Mouse (Mus musculus) kidney, postnatal 0 days (tissue): ENCODE measurements around the gene Mtmr10. TPM values are rescaled to one million over a fixed set of nuclear protein-coding genes. Genes with fewer than 3 reads are reported as not detected.

ENCODE experiments used
- ATAC-seq: fragments of 200-750 bp; cut with Nextera tagmentation; replicated peaks from 2 replicates; pipeline ENCODE4 v1.8.0; 2017; ENCODE audit warnings: low read depth, moderate number of reproducible peaks, moderate TSS enrichment, moderate library complexity; ENCODE audit not compliant: low FRiP score
- DNase-seq: peaks from one replicate; pipeline ENCODE4 v3.0.0-alpha.2; 2016; ENCODE audit warnings: low spot score
- H3K27ac ChIP-seq: fragments of 300-500 bp; sonication (generic); 2 replicates; pipeline ENCODE4 v1.5.1; 2014; ENCODE audit warnings: mild to moderate bottlenecking
- H3K27me3 ChIP-seq: fragments of 300-500 bp; sonication (generic); 2 replicates; pipeline ENCODE4 v1.6.1; 2014; ENCODE audit warnings: low read length, mixed read lengths; ENCODE audit not compliant: insufficient read depth
- H3K36me3 ChIP-seq: fragments of 300-500 bp; sonication (generic); 2 replicates; pipeline ENCODE4 v1.6.1; 2014; ENCODE audit warnings: low read length, mixed read lengths; ENCODE audit not compliant: insufficient read depth
- H3K4me1 ChIP-seq: fragments of 300-500 bp; sonication (generic); replicated peaks from 2 replicates; pipeline ENCODE4 v1.6.1; 2014; ENCODE audit warnings: antibody characterized with exemption, low read length, mixed read lengths; ENCODE audit not compliant: insufficient read depth
- H3K4me2 ChIP-seq: fragments of 300-500 bp; sonication (generic); 2 replicates; pipeline ENCODE4 v1.6.1; 2014; ENCODE audit warnings: mild to moderate bottlenecking, low read length, moderate library complexity, mixed read lengths
- H3K4me3 ChIP-seq: fragments of 300-500 bp; sonication (generic); replicated peaks from 2 replicates; pipeline ENCODE4 v1.5.1; 2014; ENCODE audit warnings: low read depth, low read length
- H3K9ac ChIP-seq: fragments of 300-500 bp; sonication (generic); 2 replicates; pipeline ENCODE4 v1.6.1; 2014; ENCODE audit warnings: low read depth, low read length
- H3K9me3 ChIP-seq: fragments of 300-500 bp; sonication (generic); replicated peaks from 2 replicates; pipeline ENCODE4 v1.6.1; 2016; ENCODE audit warnings: low read length, inconsistent platforms, mixed read lengths
- CTCF ChIP-seq: IDR thresholded peaks from 2 replicates; pipeline ENCODE4 v1.5.1; 2016; ENCODE audit warnings: antibody characterized with exemption, low read depth, mild to moderate bottlenecking, moderate library complexity
- WGBS: fragments of 180-500 bp; shearing (Covaris S2); extraction: QIAGEN DNeasy Blood & Tissue Kit; methylation state at CpG from one replicate; pipeline ENCODE4 v1.1.7; 2014; 5-methylcytosine and 5-hydroxymethylcytosine counted together
- polyA plus RNA-seq: library from polyadenylated mRNA; unstranded; fragments of >200 nt; fragmentation: Nextera tagmentation; extraction: Ambion mirVana; gene quantifications from 2 replicates; pipeline ENCODE4 v1.2.1, GENCODE M21; 2015

Mtmr10 gene
- polyA plus RNA-seq, 1 experiment from 2014 or later = 8.1 TPM

GRCm38 (mm10) chr7:64358666-64359065 is 71.2 kb downstream of the Mtmr10 start:
- DNase-seq (no peak), ATAC-seq (no peak)
- Histone ChIP-seq H3K9me3 (no peaks in the 10 kb centered on the region), H3K36me3 (peaks cover 35% of the 10 kb centered on the region), H3K4me1 (no peaks in the 10 kb centered on the region), H3K27me3 (no peaks in the 10 kb centered on the region), H3K9ac (no peak overlapping the region), H3K27ac (no peak overlapping the region), H3K4me3 (no peak overlapping the region), H3K4me2 (no peak overlapping the region)
- TF ChIP-seq CTCF = no peak
- WGBS = 93% methylated on average over 6 of the region's 6 CpGs

DNA sequence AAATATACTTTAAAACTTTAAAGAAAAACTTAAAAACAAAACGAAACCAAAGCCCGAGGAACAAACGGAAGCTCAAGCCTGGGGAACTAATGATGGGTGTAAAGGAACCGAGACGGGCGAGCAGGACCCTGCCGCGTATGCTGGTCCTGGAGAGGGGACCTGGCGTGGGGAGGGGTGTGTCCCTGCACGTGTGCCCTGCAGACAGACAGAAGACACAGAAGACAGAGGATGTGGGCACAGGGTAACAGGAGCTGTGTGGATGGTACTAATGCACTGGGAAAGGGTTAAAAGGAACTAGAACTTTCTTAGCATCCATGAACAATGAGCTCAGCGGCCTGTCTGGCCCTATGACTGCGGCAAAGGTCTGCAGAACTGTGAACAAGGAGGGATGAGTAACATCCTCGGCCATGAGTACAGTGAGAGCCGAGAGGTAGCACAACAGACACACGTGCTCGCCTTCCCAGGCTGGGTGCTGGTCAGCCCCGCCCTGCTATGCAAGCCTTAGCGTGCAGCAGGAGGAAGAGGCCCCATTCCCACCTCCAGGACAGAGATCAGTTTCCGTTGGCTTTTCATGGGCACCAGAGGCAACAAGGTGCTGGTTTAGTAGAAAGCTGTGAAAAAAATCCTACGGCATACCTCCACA is 72.6 kb downstream of the Mtmr10 start:
- Histone ChIP-seq H3K9ac (no peak overlapping the region), H3K36me3 (peaks cover 45% of the 10 kb centered on the region), H3K27me3 (no peaks in the 10 kb centered on the region), H3K9me3 (no peaks in the 10 kb centered on the region), H3K4me1 (no peaks in the 10 kb centered on the region), H3K27ac (no peak overlapping the region), H3K4me3 (no peak overlapping the region), H3K4me2 (no peak overlapping the region)
- no peak for TF ChIP-seq CTCF
- DNase-seq = no peak
- ATAC-seq = no peak
- WGBS = 89% methylated on average over 20 of the region's 20 CpGs

DNA sequence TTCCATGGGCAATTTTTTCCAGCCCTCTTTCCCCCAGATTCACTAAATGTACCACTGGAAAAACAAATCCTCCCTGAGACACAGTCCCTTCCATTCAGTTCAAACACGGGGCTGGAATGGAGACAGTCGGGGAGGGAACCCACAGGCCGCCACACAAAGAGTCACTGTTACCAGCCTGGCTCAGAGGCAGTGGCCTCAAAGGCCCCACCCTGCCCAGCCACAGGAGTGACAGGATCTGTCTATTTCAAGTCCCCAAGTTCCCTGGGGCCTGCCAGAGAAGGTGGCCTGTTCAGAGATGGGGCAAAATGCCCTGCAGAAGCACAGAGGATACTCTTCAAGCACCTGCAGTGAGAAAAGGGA is 73.1 kb downstream of the Mtmr10 start:
- TF ChIP-seq CTCF = no peak
- no peak overlapping the region for H3K27ac ChIP-seq
- H3K4me2 ChIP-seq = no peak overlapping the region
- no peaks in the 10 kb centered on the region for H3K4me1 ChIP-seq
- WGBS = 62% methylated on average over 3 of the region's 3 CpGs
- no peak overlapping the region for H3K4me3 ChIP-seq
- no peaks in the 10 kb centered on the region for H3K27me3 ChIP-seq
- ATAC-seq (no peak), DNase-seq (no peak)
- no peaks in the 10 kb centered on the region for H3K9me3 ChIP-seq
- H3K9ac ChIP-seq = no peak overlapping the region
- peaks cover 45% of the 10 kb centered on the region for H3K36me3 ChIP-seq

DNA sequence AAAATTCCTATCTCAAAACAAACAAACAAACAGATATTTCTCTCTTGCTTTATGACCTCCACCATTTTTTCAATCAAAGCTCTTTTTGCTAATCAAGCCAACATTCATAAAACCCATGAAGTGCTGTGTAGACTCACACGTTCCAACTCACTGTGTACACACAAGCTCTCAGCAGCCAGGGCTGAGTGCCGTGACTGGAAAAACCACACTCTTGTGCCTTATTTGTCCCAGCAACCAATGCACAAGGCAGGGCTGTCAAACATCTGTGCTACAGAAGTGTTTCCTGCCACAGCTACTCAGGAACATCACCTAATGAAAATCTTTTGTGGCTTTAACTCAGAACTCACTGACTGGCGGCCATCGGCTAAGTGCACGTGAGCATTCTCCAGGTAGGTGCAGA is 78.4 kb downstream of the Mtmr10 start:
- peaks cover 40% of the 10 kb centered on the region for H3K36me3 ChIP-seq
- WGBS = 96% methylated on average over 5 of the region's 5 CpGs
- H3K27ac ChIP-seq = no peak overlapping the region
- ATAC-seq (no peak), DNase-seq (no peak)
- no peak for TF ChIP-seq CTCF
- H3K4me3 ChIP-seq = no peak overlapping the region
- H3K4me1 ChIP-seq = no peaks in the 10 kb centered on the region
- no peaks in the 10 kb centered on the region for H3K9me3 ChIP-seq
- H3K4me2 ChIP-seq = no peak overlapping the region
- H3K9ac ChIP-seq = no peak overlapping the region
- H3K27me3 ChIP-seq = no peaks in the 10 kb centered on the region

DNA sequence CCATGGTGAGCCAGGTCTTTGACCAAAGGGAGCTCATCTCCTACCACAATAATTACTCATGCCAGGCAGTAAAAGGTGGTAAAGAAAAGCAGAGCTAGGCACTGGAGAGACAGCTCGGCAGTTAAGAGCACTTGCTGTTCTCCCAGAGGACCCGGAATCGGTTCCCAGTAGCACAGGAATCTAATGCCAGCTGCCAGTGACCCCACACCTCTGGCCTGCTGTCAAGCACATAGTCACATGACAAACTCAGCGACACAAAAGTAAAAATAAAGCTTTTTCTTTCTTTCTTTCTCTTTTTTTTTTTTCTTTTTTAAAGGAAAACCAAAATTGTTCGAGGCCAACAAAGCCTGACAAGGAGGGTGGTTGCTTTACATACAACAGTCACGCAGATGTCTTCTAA is 82.4 kb downstream of the Mtmr10 start:
- H3K4me1 ChIP-seq = peaks cover 6% of the 10 kb centered on the region; the same call in 1 of the 2 replicates
- no peak overlapping the region for H3K4me2 ChIP-seq
- 86% methylated on average over 6 of the region's 6 CpGs for WGBS
- H3K27me3 ChIP-seq = no peaks in the 10 kb centered on the region
- TF ChIP-seq CTCF = no peak
- ATAC-seq (no peak), DNase-seq (no peak)
- no peak overlapping the region for H3K9ac ChIP-seq
- peaks cover 9% of the 10 kb centered on the region; the same call in 1 of the 2 replicates for H3K36me3 ChIP-seq
- H3K4me3 ChIP-seq = no peak overlapping the region
- no peaks in the 10 kb centered on the region for H3K9me3 ChIP-seq
- no peak overlapping the region for H3K27ac ChIP-seq

DNA sequence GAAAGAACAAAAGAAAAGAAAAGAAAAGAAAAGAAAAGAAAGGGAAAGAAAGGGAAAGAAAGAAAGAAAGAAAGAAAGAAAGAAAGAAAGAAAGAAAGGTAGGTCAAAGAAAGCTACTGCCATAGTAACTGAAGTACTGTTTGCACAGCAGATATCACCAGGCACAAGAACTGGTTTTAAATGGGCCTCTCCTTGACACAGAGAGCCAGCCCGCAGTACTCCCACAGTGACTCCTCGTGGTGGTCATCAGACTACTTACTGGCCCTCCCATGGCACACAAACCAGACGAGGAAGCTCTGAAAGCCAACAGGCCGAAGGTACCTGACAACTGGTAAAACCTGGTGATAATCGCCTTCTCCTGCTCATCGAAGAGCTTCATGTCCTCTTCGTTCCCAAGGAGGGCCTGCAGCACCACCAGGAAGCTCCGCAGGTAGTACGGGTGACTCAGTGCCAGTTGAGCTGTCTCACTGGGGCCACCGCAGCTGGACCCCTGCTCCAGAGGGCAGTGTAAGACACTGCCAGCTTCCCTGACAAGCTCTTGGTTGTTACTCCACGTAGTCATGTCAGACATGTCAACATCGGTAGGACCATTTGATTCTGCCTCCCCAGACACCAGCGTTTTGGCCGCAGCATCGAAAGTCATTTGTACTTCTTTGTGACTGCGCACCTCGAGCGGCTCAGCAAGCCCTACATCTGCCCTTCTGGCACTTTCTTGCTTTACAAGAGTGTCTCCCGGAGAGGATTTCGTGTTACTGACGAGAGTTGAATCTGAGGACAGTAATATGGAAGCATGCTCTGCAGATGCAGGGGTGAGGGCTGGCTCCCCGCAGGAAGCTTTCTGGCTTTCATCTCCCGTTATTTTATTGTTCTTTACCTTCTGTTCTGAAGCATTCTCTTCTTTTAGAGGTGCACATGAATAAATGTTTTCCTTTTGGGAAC is 84.8 kb downstream of the Mtmr10 start:
- no peak overlapping the region for H3K9ac ChIP-seq
- H3K4me3 ChIP-seq = no peak overlapping the region
- no peak overlapping the region for H3K4me2 ChIP-seq
- DNase-seq = no peak
- 92% methylated on average over 23 of the region's 23 CpGs for WGBS
- H3K9me3 ChIP-seq = no peaks in the 10 kb centered on the region
- H3K36me3 ChIP-seq = peaks cover 14% of the 10 kb centered on the region
- TF ChIP-seq CTCF = no peak
- H3K4me1 ChIP-seq = peaks cover 6% of the 10 kb centered on the region; the same call in 1 of the 2 replicates
- ATAC-seq = no peak
- no peak overlapping the region for H3K27ac ChIP-seq
- H3K27me3 ChIP-seq = no peaks in the 10 kb centered on the region
